Mouse (Mus musculus) embryonic facial prominence, embryonic 10.5 days (tissue): ENCODE measurements around the gene Gm9958. TPM values are rescaled to one million over a fixed set of nuclear protein-coding genes. Genes with fewer than 3 reads are reported as not detected.

ENCODE experiments used
- DNase-seq: peaks from one replicate; pipeline ENCODE4 v3.0.0-alpha.2; 2017; ENCODE audit warnings: low spot score
- H3K27ac ChIP-seq: fragments of 300-500 bp; sonication (generic); replicated peaks from 2 replicates; pipeline ENCODE4 v1.5.1; 2016; ENCODE audit warnings: mild to moderate bottlenecking
- H3K27me3 ChIP-seq: fragments of 300-500 bp; sonication (generic); replicated peaks from 2 replicates; pipeline ENCODE4 v1.6.1; 2016; ENCODE audit warnings: low read depth, mild to moderate bottlenecking; ENCODE audit not compliant: poor library complexity, severe bottlenecking
- H3K36me3 ChIP-seq: fragments of 300-500 bp; sonication (generic); replicated peaks from 2 replicates; pipeline ENCODE4 v1.6.1; 2016; ENCODE audit warnings: mild to moderate bottlenecking, moderate library complexity
- H3K4me1 ChIP-seq: fragments of 300-500 bp; sonication (generic); 2 replicates; pipeline ENCODE4 v1.6.1; 2016
- H3K4me3 ChIP-seq: fragments of 300-500 bp; sonication (generic); 2 replicates; pipeline ENCODE4 v1.5.1; 2016; ENCODE audit warnings: mild to moderate bottlenecking, moderate library complexity
- H3K9me3 ChIP-seq: fragments of 300-500 bp; sonication (generic); 2 replicates; pipeline ENCODE4 v1.6.1; 2016; ENCODE audit warnings: mild to moderate bottlenecking
- WGBS: fragments of 180-500 bp; shearing (Covaris S2); methylation state at CpG from one replicate; pipeline ENCODE4 v1.1.7; 2016; 5-methylcytosine and 5-hydroxymethylcytosine counted together
- polyA plus RNA-seq: library from polyadenylated mRNA; unstranded; fragments of >200 nt; fragmentation: Nextera tagmentation; extraction: Ambion mirVana; gene quantifications from 2 replicates; pipeline ENCODE4 v1.2.1, GENCODE M21; 2016

Gm9958 gene
- 5.2 and 5.3 TPM in 2 replicates for polyA plus RNA-seq

- Histone ChIP-seq H3K4me1 (peaks cover 19% of the 10 kb centered on the region), H3K4me3 (peak within 1 kb of the TSS; percentile 98), H3K27ac (peak within 1 kb of the TSS; percentile 99), H3K36me3 (peaks cover 5% of the 10 kb centered on the region; the same call in 1 of the 2 replicates), H3K27me3 (no peaks in the 10 kb centered on the region), H3K9me3 (no peaks in the 10 kb centered on the region)
- DNase-seq: no peak
- 4% methylated on average over 7 of the region's 7 CpGs for WGBS
These were observed at the start of gene Gm9958 for GRCm38 (mm10) chr5:90367067-90367303. Gene Gm9958, plus strand, starts transcription at chr5:90367204.

- Histone ChIP-seq H3K4me1 (no peaks in the 10 kb centered on the region), H3K27me3 (no peaks in the 10 kb centered on the region), H3K9me3 (no peaks in the 10 kb centered on the region), H3K36me3 (no peaks in the 10 kb centered on the region), H3K27ac (no peak overlapping the region), H3K4me3 (no peak overlapping the region)
- no peak for DNase-seq
- WGBS: 92% methylated on average over 1 of the region's 1 CpGs
These were observed 35.9 kb upstream of the Gm9958 start for GRCm38 (mm10) chr5:90331071-90331470.

- WGBS: 90% methylated on average over 2 of the region's 2 CpGs
- no peak overlapping the region for H3K27ac ChIP-seq
These were observed 34.5 kb upstream of the Gm9958 start for GRCm38 (mm10) chr5:90332478-90332877.

GRCm38 (mm10) chr5:90338177-90339091 is 28.6 kb upstream of the Gm9958 start:
- WGBS: 74% methylated on average over 7 of the region's 7 CpGs

More at GRCm38 (mm10) chr5:90332478-90332877, 34.5 kb upstream of the Gm9958 start:
- H3K4me1 ChIP-seq: no peaks in the 10 kb centered on the region
- no peaks in the 10 kb centered on the region for H3K27me3 ChIP-seq
- no peaks in the 10 kb centered on the region for H3K36me3 ChIP-seq
- DNase-seq: no peak
- H3K4me3 ChIP-seq: no peak overlapping the region
- H3K9me3 ChIP-seq: no peaks in the 10 kb centered on the region

GRCm38 (mm10) chr5:90339129-90339952 is 27.7 kb upstream of the Gm9958 start:
- H3K27me3 ChIP-seq: no peaks in the 10 kb centered on the region
- WGBS: 33% methylated on average over 5 of the region's 5 CpGs
- peak; percentile 47 for DNase-seq
- no peaks in the 10 kb centered on the region for H3K36me3 ChIP-seq
- H3K4me1 ChIP-seq: peaks cover 28% of the 10 kb centered on the region
- H3K27ac ChIP-seq: no peak overlapping the region
- H3K4me3 ChIP-seq: peak overlapping the region; percentile 30
- H3K9me3 ChIP-seq: no peaks in the 10 kb centered on the region

More at GRCm38 (mm10) chr5:90338177-90339091, 28.6 kb upstream of the Gm9958 start:
- peaks cover 28% of the 10 kb centered on the region for H3K4me1 ChIP-seq
- no peaks in the 10 kb centered on the region for H3K27me3 ChIP-seq
- no peak overlapping the region for H3K27ac ChIP-seq
- DNase-seq: peak; percentile 9
- no peaks in the 10 kb centered on the region for H3K36me3 ChIP-seq
- H3K4me3 ChIP-seq: peak overlapping the region; percentile 2; the same call in 1 of the 2 replicates
- H3K9me3 ChIP-seq: no peaks in the 10 kb centered on the region

- peak overlapping the region; percentile 30 for H3K4me3 ChIP-seq
- peaks cover 28% of the 10 kb centered on the region for H3K4me1 ChIP-seq
- 94% methylated on average over 1 of the region's 1 CpGs for WGBS
- no peaks in the 10 kb centered on the region for H3K27me3 ChIP-seq
- no peak for DNase-seq
- H3K9me3 ChIP-seq: no peaks in the 10 kb centered on the region
- no peak overlapping the region for H3K27ac ChIP-seq
- no peaks in the 10 kb centered on the region for H3K36me3 ChIP-seq
These were observed 27.1 kb upstream of the Gm9958 start for GRCm38 (mm10) chr5:90339953-90340343.

- no peaks in the 10 kb centered on the region for H3K9me3 ChIP-seq
- 80% methylated on average over 4 of the region's 4 CpGs for WGBS
- no peak for DNase-seq
- 0 out of 2 replicates have a peak, but pooled peaks cover under 1% of the 10 kb centered on the region for H3K36me3 ChIP-seq
- peaks cover 28% of the 10 kb centered on the region for H3K4me1 ChIP-seq
- H3K27ac ChIP-seq: no peak overlapping the region
- no peak overlapping the region for H3K4me3 ChIP-seq
- H3K27me3 ChIP-seq: no peaks in the 10 kb centered on the region
These were observed 26.2 kb upstream of the Gm9958 start for GRCm38 (mm10) chr5:90340847-90341246.

- H3K4me3 ChIP-seq: no peak overlapping the region
- peaks cover 9% of the 10 kb centered on the region; the same call in 1 of the 2 replicates for H3K36me3 ChIP-seq
- H3K27me3 ChIP-seq: no peaks in the 10 kb centered on the region
- DNase-seq: no peak
- H3K27ac ChIP-seq: no peak overlapping the region
- no peaks in the 10 kb centered on the region for H3K4me1 ChIP-seq
- no peaks in the 10 kb centered on the region for H3K9me3 ChIP-seq
- 90% methylated on average over 3 of the region's 3 CpGs for WGBS
These were observed 20.1 kb upstream of the Gm9958 start for GRCm38 (mm10) chr5:90346877-90347276.

GRCm38 (mm10) chr5:90353552-90354317 is 13.3 kb upstream of the Gm9958 start:
- Histone ChIP-seq H3K4me1 (no peaks in the 10 kb centered on the region), H3K9me3 (no peaks in the 10 kb centered on the region), H3K36me3 (peaks cover 48% of the 10 kb centered on the region), H3K27ac (no peak overlapping the region), H3K27me3 (no peaks in the 10 kb centered on the region), H3K4me3 (no peak overlapping the region)
- no peak for DNase-seq
- WGBS: 96% methylated on average over 4 of the region's 4 CpGs

- 88% methylated on average over 3 of the region's 3 CpGs for WGBS
- Histone ChIP-seq H3K36me3 (peaks cover 65% of the 10 kb centered on the region), H3K27me3 (no peaks in the 10 kb centered on the region), H3K4me3 (no peak overlapping the region), H3K27ac (no peak overlapping the region), H3K9me3 (no peaks in the 10 kb centered on the region), H3K4me1 (no peaks in the 10 kb centered on the region)
- no peak for DNase-seq
These were observed 11.2 kb upstream of the Gm9958 start for GRCm38 (mm10) chr5:90355824-90356223.

- WGBS: 6% methylated on average over 6 of the region's 6 CpGs
- DNase-seq: peak; percentile 27
- H3K4me1 ChIP-seq: peaks cover 19% of the 10 kb centered on the region
- H3K4me3 ChIP-seq: peak overlapping the region; percentile 98
- peaks cover 20% of the 10 kb centered on the region for H3K36me3 ChIP-seq
- no peaks in the 10 kb centered on the region for H3K9me3 ChIP-seq
- no peaks in the 10 kb centered on the region for H3K27me3 ChIP-seq
- H3K27ac ChIP-seq: peak overlapping the region; percentile 99
These were observed 2.5 kb upstream of the Gm9958 start for GRCm38 (mm10) chr5:90364526-90364925.
